Mouse (Mus musculus): Measurements from ENCODE around the gene Lrrc38.

Gene Lrrc38

DNA sequence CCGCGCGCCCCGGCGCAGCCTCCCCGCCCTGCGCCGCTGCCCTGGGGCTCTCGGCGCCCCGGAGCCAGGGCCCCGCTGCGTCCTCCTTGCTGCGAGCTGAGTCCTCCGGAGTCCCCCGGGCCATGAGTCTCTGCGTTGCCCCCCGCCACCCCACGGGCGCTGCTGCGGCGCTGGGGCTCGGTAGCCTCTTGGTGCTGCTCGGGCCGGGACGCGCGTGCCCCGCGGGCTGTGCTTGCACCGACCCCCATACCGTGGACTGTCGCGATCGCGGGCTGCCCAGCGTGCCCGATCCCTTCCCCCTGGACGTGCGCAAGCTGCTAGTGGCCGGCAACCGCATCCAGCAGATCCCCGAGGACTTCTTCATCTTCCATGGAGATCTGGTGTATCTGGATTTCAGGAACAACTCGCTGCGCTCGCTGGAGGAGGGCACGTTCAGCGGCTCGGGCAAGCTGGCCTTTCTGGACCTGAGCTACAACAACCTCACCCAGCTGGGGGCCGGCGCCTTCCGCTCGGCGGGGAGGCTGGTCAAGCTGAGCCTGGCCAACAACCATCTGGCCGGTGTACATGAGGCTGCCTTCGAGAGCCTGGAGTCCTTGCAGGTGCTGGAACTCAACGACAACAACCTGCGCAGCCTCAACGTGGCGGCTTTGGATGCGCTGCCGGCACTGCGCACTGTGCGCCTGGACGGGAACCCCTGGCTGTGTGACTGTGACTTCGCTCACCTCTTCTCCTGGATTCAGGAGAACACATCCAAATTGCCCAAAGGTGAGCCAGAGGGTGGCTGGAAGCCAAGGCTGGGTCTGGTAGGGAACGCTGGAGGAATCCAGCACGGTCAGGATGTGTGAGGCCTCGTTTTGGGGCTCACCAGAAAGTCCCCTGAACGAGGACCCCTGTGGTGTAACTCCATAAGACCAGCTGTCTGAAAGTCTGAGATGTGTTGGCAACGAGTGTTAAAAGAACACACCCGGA, 774 bp downstream of the Lrrc38 start:
- no peak for DNase-seq (ENCODE audit: low read depth, low spot score)

DNA sequence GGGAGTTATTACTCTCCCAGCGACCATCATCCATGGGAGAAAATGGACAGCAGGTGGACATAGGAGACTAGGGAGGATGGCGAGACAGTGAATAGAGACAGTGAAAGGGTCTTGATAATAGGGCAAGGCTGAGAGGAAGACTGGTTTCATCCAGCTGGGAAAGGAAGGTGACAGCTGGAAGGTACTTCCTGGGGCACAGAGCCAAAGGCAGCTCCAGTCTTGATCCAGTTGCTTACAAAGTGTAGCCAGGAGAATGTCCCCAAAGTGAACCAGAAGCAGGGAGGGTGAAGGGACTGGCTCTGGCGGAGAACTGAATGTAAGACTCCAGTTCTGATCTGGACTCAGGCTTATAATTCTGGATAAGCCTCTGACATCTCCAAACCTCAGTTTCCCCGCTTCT, 2.7 kb downstream of the Lrrc38 start:
- DNase-seq (ENCODE audit: low read depth, low spot score): no peak

DNA sequence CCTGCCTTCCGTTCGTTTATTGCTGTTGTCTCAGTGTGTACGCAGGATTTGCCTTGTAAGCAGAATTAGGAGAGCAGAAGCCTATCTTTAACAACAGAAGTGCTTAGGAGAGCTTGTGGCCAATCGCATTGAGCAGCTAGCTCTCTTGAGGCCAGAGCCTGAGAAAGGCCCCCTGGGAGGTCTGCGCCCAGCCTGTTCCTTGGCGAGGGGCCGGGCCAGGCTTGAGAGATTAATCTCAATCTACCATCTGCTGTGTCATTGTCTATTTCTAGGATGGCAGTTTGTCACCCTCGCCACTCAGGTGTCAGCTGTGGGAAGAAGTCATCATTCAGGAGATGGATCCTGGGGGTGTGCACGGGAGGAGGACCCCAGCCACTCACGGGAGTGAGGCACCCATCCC, 12.0 kb downstream of the Lrrc38 start:
- DNase-seq (ENCODE audit: low read depth, low spot score): peak; percentile 14

DNA sequence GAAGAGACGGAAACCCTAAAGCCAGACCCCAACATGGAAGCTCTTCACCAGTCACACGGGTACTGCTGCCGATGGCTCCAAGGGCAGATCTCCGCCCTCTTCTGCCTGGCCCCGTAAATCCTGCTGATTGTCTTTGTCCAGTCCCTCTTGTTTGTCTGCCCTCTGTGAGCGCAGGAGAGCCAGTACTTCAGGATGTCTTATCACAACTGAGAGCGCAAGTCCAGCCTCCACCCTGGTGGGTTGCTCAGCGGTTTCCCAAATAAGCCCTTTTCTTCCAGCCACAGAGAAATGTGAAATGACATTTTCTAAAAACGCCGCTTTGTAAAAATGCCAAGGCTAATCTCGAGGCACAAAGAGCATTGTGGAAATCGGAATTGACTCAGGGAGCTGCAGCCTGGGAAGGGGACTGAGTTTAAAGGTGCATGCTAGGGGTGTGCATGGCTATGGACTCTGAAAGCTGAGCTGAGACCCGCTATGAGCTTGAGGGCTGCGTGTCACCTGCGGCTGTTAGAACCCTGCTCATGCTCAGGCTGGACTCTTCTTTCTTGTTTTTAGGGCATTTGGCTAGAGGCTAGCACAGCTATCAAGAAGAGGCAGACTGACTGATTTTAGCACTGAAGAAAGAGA, 17.0 kb downstream of the Lrrc38 start:
- DNase-seq (ENCODE audit: low read depth, low spot score): no peak

DNA sequence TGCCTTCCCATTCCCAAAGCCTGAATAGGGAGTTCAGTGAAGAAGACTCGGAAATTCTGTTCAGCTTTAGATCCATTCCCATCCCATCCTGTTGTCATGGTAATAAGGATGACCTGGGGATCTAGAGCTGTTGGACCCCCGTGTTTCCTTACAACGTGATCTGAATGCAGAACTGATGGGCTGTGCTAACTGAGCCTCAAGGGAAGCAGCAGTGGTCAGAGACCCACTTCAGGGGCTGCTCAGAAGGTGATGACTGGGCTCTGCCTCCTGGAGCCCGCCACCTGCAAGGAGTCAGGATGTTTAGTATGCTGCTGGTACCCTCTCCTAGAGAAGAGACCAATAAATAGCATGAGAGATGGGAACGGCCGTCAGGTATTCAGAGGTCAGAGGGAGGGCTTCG, 29.9 kb downstream of the Lrrc38 start:
- peak; percentile 53 for DNase-seq (ENCODE audit: low read depth, low spot score)

DNA sequence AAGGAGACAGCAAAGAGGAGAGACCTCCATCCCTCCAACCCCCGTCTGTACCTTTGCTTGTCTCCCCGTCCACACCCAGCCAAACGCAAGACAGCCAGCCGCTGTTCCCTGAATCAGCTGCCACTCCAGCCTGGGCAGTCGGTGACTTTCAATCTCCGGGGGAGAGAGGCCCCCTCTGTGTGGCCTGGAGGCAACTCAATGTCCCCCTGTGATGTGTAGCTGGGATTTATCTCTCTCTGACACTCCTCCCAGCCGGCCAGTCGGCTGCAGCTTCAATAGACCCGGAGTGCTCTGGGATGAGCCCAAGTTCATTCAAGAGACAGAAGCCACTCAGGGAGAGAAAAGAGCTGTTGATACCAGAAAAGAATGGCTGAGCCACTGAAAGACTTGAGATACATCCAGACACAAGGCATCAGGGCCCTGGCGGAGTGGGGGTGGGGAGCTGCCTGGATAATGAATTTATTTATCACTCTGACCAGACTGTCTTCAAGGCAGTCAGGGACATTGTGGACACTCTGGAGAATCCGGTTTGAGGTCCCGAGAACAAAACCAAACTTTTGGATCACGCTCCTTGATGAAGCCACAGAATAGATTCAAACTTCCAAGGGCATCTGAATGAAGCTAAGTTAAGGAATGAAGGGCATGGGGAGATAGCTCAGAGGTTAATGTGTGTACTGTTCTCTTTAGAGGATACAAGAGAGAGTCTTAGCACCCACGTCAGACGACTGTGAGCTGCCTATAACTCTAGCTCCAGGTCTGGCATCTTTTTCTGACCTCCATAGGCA, 30.6 kb downstream of the Lrrc38 start:
- peak; percentile 61 for DNase-seq (ENCODE audit: low read depth, low spot score)

DNA sequence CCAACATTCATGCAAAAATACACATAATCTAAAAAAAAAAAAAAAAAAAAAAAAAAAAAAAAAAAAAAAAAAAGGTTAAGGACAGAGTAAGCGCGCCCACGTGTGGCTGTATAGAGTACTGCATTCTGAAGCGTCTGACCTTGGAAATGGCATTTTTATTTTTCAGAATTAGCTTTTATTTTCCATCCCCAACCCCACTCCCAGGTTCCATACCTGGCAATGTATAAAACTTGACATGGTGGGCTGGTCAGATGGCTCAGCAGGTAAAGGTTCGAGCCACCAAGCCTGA, 31.1 kb downstream of the Lrrc38 start:
- peak; percentile 50 for DNase-seq (ENCODE audit: low read depth, low spot score)

DNA sequence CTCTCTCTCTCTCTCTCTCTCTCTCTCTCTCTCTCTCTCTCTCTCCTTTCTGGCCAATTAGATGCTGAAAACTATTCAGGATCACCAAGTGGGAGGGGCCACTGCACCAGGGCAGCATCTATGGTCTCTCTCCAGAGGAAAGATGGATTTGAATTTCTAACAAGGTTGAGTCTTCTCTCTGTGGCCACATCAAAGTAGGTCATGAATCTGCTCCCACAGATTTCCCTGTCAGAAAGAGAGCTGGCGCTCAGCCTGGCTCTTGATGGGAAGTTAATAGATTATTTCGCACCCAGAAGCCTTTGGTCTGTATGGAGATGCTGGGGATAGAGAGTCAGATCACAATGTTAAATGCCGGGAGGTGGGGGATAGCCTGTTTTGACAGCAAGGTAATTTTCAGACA, 32.6 kb downstream of the Lrrc38 start:
- no peak for DNase-seq (ENCODE audit: low read depth, low spot score)

DNA sequence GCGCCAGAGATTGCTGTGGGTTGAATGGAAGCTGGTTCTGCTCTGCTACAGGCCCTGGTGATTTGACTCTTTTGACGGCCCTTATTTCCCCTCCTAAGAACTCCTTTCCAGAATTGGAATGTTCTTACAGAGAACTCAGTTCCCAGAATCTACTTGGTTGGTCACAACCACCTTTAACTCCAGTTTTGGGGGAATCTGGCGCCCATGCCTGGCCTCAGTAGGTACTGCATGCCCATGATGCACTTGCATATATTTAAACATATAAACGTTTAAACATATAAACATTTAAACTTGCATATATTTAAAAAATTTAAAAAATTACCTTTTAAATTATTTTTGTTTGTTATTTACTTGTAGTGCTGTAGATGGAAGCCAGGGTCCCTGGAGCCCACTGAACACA, 34.1 kb downstream of the Lrrc38 start:
- peak; percentile 18 for DNase-seq (ENCODE audit: low read depth, low spot score)

DNA sequence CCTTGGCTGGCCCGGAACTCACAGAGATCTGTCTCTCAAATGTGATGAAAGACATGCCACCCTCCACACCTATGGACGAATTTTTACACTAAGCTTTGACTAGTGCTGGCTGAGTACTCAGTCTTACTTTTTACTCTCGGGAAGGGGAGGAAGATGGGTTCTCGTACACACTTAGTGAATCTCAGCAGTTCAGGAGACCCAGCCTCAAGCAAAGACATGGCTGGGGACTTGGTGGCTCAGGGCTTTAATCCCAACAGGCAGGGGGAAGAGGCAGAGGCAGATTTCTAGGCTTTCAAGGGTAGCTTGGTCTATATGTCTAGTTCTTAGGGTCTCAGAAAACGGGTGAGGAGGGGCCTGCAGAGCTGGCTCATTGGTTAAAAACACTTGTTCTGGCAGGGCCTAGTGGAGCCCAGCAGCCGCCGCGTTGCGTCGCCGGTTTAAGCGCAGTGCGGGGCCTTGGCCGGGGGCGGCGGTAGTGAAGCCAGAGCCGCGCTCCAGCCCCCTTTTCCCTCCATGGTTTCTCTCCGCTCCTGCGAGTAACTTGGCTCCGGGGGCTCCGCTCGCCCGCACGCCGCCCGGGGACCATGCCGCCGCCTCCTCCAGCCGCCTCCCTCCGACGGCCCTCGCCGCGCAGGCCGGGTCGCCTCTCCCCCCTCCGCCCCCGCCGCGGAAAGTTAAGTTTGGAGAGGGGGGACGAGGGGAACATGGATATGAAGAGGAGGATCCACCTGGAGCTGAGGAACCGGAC, 39.6 kb downstream of the Lrrc38 start:
- peak; percentile 43 for DNase-seq (ENCODE audit: low read depth, low spot score)

DNA sequence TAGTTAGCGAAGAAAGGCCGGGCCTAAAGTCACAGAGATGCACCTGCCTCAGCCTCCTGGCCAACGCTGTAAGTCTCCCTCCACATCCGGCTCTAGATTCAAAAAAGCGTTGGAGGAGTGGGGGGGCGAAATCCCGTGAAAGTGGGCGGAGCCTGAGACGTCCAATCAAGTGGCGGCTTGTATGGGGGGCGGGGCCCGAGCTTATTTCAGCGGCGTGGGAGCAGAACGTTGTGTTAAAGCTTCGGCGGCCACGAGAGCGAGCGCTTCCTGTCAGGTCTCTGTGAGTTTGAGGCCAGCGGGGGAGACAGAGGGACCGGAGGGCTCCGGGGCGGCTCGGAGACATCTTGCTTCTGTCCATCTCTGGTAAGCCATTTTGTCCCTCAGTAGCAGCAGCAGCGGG, 44.6 kb downstream of the Lrrc38 start, which contains the start of gene Pramel1:
TSS of gene Pramel1 (plus strand) at position 248 of the 400 bp plus-strand sequence.
- DNase-seq (ENCODE audit: low read depth, low spot score): no peak

DNA sequence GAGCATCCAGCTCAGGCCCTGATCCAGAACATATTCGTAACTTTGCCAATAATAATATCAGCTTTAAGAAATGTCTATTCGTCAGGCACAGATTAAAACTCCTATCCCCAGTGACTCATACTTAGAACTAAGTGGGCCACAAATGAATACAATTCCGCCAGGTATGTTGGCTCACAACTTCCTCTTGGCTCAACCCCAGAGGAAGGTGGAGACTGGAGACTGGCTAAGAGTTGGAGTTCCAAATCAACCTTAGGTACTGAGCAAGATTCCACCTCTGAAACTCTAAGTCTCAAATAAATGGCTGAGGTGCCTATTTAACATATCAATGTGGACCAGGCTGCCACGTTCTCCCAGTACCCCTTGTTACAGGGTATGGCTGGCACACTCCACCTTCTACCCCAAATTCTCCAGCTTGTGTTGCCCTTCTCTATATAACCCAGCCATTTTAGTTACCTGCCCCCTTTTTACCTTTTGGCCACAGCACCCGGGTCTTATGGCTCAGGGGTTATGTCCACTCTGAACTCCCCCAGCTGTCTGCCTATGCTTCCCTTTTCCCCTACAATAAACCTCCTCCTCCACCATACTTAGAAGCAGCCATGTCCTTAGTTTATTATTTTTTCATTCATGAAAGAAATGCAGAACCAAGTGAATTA, 62.1 kb downstream of the Lrrc38 start:
- no peak for DNase-seq (ENCODE audit: low read depth, low spot score)

DNA sequence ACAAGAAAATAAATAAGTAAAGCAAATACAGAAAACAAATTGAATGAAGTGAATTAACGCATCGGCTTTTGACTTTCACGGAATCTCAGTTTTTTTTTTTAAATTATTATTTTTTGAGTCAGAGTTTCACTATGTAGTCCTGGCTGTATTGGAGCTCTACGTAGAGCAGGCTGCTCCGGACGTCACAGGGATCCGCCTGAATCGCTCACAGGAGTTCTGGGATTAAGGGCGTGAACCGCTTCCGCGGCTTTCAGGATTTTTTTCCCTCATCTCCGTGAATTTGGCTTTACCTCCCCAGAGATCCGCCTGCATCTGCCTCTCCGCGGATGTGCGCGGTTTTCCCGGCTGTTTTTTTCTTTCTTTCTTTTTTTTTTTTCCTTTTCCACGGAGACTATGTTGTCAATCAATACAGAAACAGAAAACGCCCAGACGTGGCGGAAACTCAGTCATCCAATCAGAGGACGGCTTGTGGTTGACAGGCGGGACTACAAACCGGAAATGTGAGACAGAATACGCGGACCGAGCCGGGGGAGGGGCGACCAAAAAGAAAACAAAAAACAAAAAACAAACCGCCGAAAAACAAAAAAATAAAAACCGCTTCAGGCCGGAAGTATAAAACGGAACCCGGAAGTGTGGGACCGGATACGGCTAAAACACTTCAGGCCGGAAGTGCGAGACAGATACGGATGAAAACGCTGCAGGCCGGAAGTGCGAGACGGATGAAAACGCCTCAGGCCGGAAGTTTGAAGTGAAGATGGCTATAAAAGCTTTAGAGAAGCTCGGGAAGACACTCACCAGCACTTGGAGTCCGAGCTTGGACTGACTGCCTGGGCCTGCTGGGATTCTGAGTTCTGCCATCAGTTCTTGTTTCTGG, 62.9 kb downstream of the Lrrc38 start, which contains the start of gene Pramef8:
TSS of gene Pramef8 (plus strand) at position 208 of the 874 bp plus-strand sequence.
- DNase-seq (ENCODE audit: low read depth, low spot score): peak; percentile 94

DNA sequence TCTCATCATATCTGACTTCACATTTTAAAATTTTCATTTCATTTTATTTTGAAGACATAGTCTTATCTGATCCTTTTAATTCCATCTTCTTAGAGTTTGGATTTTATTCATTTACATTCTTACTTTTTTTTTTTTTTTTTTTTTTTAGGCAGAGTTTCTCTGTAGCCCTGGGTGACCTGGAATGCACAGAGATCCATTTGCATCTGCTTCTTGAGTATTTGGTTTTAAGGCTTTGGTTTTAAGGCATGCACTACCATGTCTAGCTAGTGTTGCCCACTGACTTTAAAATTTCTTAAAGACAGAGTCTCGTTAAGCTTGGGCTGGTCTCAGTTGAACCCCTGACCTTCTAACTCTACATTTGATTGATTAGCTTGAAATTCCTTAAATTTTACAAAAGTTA, 64.1 kb downstream of the Lrrc38 start:
- no peak for DNase-seq (ENCODE audit: low read depth, low spot score)

DNA sequence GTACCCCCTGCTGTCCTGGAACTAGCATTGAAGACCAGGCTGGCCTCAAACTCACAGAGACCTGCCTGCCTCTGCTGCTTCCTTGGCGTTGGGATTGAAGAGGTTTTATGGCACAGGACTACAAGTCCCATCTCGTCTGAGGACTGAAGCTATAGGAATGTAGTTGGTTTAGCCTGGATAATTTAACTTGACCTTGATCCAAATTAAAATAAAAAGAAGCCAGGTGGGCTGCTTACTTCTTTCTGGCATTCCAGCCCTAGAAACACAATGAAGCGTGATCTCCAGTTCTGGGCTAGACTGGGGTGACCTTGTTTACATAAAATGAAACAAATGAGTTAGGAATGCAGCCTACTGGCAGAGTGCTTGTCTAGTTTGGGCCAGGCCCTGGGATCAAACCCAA, 64.6 kb downstream of the Lrrc38 start:
- no peak for DNase-seq (ENCODE audit: low read depth, low spot score)

All from mesoderm, embryonic 11.5 days (tissue).